Mouse (Mus musculus): ENCODE data around the gene Nme1. TPM values are rescaled to one million over a fixed set of nuclear protein-coding genes. Genes with fewer than 3 reads are reported as not detected.

Gene Nme1
- 37.8 to 53.7 TPM (median 51.7 TPM) in 4 replicates for total RNA-seq (2023; ENCODE audit: inconsistent age)

DNA sequence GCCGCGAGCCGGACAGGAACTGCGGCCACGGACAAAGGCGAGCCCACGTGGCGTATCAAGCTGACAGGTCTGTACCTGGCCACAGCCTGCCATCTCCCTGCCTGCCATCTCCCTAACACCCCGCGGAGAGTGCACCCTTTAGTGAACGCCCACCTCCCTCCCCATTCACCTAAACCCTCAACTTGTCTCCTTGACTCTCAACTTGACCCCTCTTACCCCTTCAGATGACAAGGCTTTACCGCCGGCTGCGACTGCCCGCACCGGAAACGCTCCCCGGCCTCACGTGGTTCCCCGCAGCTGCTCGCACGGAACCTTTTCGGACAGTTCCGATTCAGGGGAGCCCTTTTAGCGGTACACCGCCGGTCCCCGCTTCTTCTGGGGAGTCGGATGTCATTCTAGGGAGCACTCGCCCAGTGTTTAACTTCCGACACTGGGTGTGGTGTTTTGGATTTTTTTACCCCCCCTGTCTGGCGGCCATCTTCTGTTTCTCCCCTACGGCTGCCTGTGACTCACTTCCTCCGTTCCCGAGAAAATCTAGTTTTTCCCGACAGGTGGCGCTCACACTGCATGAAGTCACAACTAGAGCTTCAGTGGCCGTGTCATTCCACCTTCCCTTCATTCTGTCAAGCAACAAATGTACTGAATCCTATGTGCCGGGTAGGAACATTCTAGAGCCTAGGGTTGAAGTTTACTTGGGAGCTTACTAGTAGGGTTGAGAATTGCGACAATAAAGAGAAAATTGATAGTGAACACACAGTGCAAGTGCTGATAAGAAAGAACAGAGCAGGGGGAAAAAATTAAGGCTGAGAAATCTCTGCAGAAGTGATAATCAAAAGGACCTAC, at the start of gene Nme1, which contains the start of gene Gm20390:
Gene Nme1 (minus strand): TSS at position 517 of the 843 bp plus-strand sequence.
Gene Gm20390 (minus strand): TSS at position 289 of the 843 bp plus-strand sequence.

DNA sequence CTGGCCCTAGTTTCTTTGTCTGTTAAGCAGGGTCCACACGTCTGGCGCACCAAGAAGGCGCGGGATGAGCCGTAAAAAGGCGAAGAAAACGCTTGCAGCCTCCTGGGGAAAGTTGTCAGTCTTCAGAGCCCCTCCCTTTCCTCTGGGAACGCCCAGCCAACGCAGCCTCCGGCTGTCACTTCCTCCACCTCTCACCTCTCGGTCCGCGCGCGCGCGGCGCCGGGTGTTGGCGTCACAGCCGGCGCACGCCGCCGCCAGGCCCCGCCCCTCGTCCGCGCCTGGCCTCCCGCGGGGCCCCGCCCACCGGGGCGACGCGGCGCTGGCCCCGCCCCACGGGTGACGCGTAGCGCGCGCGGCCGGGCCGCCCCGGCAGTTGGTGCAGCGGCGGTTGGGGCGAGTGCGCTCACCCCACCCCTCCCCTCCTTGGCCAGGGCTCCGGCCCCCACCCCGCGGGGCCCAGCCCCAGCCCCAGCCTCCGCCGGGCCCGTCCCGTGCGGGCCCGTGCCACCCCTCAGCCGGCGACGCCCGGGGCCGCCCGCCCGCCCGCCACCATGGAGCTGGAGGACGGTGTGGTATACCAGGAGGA, 27.5 kb upstream of the Nme1 start, which contains the start of gene Spag9:
Gene Spag9 (plus strand): TSS at position 372 of the 586 bp plus-strand sequence.

DNA sequence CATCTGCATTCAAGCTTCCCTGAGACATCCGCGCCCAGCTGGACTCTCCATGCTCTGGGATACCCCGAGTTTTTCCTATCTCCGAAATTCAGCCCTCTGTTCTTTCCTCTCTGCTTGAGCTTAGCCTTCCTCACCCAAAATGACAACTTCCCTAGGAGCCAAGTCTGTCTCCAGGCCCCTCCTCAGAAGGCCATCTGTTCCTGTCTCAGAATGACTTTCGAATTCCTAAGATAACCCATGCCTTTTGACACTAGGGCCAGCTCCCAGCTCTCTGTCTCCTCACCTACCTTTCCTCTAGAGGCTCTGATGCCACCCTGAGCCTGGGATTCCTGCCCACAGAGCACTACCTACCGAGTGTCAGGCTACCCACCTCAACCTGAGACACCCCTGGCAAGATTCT, 12.2 kb downstream of the Nme1 start, which contains the start of gene Nme2:
Gene Nme2 (minus strand): TSS at position 101 of the 400 bp plus-strand sequence.

Other genes with a start within 250 kb of the Nme1 start
- gene Utp18, start 82.8 kb downstream of the Nme1 start, total RNA-seq (2023; ENCODE audit: inconsistent age), result 53.5 to 59.1 TPM (median 55.4 TPM) in 4 replicates
- 71.9 to 79.3 TPM (median 73.3 TPM) in 4 replicates for gene Mbtd1, start 82.7 kb downstream of the Nme1 start, total RNA-seq (2023; ENCODE audit: inconsistent age)
- 147 to 209 TPM (median 179 TPM) in 4 replicates for gene Nme2, start 12.3 kb downstream of the Nme1 start, total RNA-seq (2023; ENCODE audit: inconsistent age)
- gene Gm20390, start 228 bp downstream of the Nme1 start, total RNA-seq (2023; ENCODE audit: inconsistent age), result 30.2 to 64.6 TPM (median 54.0 TPM) in 4 replicates
- gene Spag9, start 27.6 kb upstream of the Nme1 start, total RNA-seq (2023; ENCODE audit: inconsistent age), result 160 to 176 TPM (median 171 TPM) in 4 replicates
- 35.0 to 38.1 TPM (median 37.2 TPM) in 4 replicates for gene Tob1, start 242.9 kb upstream of the Nme1 start, total RNA-seq (2023; ENCODE audit: inconsistent age)

Data from B cell, adult (primary cell).